Mouse (Mus musculus) CD4-positive naive resting alpha-beta T cell, adult 76 days (primary cell): ENCODE measurements around the gene Marveld2. TPM values are rescaled to one million over a fixed set of nuclear protein-coding genes. Genes with fewer than 3 reads are reported as not detected.

Experiments
- total RNA-seq: library from RNA; stranded (reverse); gene quantifications from one replicate; pipeline ENCODE4 v1.2.4, GENCODE M21; 2023

Marveld2 gene
- total RNA-seq: 3.1 TPM

DNA sequence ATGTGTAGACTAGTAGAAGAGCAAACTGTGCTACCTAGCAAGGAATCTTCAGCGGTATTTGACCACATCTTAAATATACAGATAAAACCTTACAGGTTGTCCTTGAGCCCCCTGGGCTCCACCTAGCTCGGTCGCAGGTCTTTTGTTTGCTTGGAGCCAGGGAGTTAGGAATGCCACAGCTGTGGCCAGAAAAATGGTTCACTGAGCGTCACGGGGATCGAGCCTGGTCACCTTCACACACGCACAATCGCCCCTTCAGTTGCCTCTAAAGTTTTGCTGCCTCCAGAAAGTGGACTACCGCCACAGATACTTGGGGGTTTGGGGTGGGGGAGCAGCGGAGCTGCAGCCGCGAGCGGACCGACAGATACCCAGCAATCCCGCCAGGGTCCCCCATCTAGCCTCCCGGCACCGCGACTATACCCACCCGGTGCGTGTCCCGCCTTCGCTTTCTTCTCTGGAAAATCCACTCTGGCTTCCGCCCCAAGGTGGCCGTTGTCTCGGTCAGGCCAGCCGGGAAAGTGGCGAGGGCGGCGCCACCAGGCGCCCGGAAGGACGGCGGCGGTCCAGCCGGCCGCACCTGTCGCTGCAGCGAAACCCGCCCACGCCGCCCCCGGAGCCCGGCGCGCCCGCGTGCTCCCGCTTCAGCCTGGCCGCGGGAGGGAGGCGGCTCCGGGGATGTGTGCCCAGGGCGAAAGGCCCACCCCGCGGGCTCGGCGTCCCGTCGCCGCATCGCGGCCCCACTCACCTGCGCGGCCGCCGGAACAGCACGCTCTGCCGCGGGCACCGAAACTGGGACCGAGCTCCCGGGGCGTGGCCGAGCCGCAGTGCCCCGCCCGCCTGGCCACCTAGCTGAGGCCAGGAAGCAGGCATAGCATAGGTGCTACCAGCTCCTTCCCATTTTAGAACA is at the start of gene Marveld2:
Gene Marveld2 (minus strand): TSS at position 791 of the 907 bp plus-strand sequence.

GRCm38 (mm10) chr13:100651439-100652186 is 34.8 kb upstream of the Marveld2 start, which contains the start of gene Taf9:
Gene Taf9, plus strand, starts transcription at chr13:100651579.

GRCm38 (mm10) chr13:100650550-100651438 is 34.0 kb upstream of the Marveld2 start, which contains the start of the genes Ak6 and Rad17:
Gene Ak6, plus strand, starts transcription at chr13:100650979.
Gene Rad17, minus strand, starts transcription at chr13:100651051.

GRCm38 (mm10) chr13:100552369-100553041 is 64.3 kb downstream of the Marveld2 start, which contains the start of gene Ocln:
Gene Ocln, minus strand, starts transcription at chr13:100552718.

Other genes starting within 250 kb of the Marveld2 start
- not detected for gene Naip1, start 164.1 kb downstream of the Marveld2 start, total RNA-seq
- 40.6 TPM for gene Gtf2h2, start 124.4 kb downstream of the Marveld2 start, total RNA-seq
- not detected for gene Ocln, start 64.3 kb downstream of the Marveld2 start, total RNA-seq
- gene Ak6, start 34.0 kb upstream of the Marveld2 start, total RNA-seq: 59.6 TPM
- gene Rad17, start 34.1 kb upstream of the Marveld2 start, total RNA-seq: 21.3 TPM
- 10.1 TPM for gene Taf9, start 34.6 kb upstream of the Marveld2 start, total RNA-seq
- gene Ccdc125, start 52.7 kb upstream of the Marveld2 start, total RNA-seq: 12.8 TPM
- 34.2 TPM for gene Cdk7, start 114.0 kb upstream of the Marveld2 start, total RNA-seq
- 18.8 TPM for gene Mrps36, start 127.7 kb upstream of the Marveld2 start, total RNA-seq
- 0.91 TPM for gene Cenph, start 158.9 kb upstream of the Marveld2 start, total RNA-seq
- gene Ccnb1, start 169.6 kb upstream of the Marveld2 start, total RNA-seq: 2.4 TPM
- gene Slc30a5, start 216.5 kb upstream of the Marveld2 start, total RNA-seq: 50.2 TPM